Mouse (Mus musculus) cerebellum, adult 2 months (tissue): Measurements from ENCODE around the gene Arl6ip5.

Experiments used
- CTCF ChIP-seq: fragments of 200-500 bp; IDR thresholded peaks from 2 replicates; pipeline ENCODE4 v1.5.1; 2011; ENCODE audit warnings: low read depth, mild to moderate bottlenecking, control low read depth, low read length, moderate library complexity, borderline replicate concordance; ENCODE audit not compliant: insufficient read depth
- POLR2A ChIP-seq: fragments of 200-500 bp; IDR thresholded peaks from 2 replicates; pipeline ENCODE4 v1.6.1; 2011; ENCODE audit warnings: low read length, control low read depth, borderline replicate concordance; ENCODE audit not compliant: insufficient read depth

- no peak for TF ChIP-seq CTCF
- no peak for TF ChIP-seq POLR2A
Measured at GRCm38 (mm10) chr6:97240092-97240491, 29.6 kb downstream of the Arl6ip5 start.
